Mouse (Mus musculus): ENCODE measurements around the gene Sap18b.
"Not testable (repeated sequence)": the region's sequence is repeated elsewhere in the genome, so short reads cannot be mapped to it uniquely, and the experiment has no call there.

Gene Sap18b

GRCm38 (mm10) chr8:95830144-95830543 is 5.0 kb downstream of the Sap18b start:
- no peak for DNase-seq

DNA sequence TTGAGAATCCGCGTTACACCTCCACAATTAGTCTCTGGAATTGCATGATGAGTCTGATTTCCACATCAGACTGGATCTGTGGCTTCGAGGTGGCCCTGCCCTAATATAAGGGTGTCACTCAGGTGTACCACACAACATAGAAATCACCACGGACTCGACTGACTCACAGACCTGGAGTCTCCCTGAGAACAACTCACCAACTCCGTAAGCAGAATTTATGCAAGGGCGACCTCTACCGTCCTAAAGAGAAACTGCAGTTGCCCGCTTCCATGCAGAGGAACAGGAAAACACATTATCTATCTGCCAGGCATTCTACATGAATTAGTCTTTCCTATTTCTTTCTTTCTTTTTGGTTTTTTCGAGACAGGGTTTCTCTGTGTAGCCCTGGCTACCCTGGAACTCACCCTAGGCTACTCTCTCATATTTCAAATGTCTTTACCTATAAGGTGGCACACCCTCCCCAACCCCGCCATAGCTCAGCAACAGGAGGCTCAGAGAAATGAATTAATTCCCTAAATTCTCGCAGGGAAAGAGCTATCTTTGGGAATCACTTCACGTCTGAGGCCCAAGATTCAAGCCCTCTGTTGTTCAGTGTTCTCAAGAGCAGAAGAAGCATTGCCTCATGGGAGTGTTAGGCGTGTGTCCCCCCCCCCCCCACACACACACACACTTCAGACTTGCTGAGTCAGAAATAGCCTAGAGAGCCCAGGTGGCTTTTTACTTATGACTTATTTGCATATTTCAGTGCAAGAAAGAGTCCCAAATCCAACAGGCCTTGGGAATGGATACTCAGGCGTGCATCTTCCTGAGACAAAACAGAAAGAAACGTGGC is 7.7 kb downstream of the Sap18b start:
- peak; percentile 88 for DNase-seq

- DNase-seq, result peak; percentile 63
Measured at GRCm38 (mm10) chr8:95833435-95833984, 8.4 kb downstream of the Sap18b start.

DNA sequence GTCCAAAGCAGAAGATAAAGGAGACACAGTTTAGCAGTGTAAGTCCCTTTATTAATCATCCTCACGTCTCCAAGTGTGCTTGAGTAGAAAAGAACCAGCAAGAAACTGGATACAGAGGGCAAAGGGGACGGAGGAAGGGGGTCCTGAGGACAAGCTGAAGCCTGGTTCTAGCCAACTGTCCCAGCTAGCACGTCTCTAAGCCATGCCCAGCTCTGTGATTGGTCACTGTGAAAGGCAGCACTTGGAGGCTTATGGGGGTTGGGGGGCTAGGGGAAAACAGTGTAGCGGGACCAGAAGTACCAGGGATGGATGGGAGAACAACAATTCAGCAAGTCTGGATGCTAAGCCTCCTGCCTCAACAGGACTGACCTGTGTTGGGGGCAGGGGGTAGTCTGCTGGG is 10.7 kb downstream of the Sap18b start:
- no peak for DNase-seq

DNA sequence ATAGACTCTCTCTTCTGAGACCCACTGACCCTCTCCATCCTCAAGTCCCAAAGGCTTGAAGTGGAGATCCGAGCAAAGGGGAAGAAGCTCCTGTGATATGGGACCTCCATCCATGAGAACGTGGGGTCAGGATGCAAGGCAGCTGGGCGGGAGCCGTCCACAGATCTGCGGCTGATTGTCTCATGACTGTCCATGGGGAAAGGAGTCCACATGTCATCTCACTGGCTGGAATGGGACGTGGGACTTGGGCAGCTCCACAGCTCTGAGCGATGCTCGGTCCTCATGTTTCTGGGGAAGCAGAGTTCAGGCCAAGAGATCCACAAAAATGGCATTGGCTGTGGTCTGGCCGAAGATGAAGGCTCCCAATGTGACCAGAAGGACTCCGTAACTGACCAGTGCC is 12.1 kb downstream of the Sap18b start:
- DNase-seq, result no peak

- no peak for DNase-seq
Measured at GRCm38 (mm10) chr8:95839289-95839688, 14.1 kb downstream of the Sap18b start.

DNA sequence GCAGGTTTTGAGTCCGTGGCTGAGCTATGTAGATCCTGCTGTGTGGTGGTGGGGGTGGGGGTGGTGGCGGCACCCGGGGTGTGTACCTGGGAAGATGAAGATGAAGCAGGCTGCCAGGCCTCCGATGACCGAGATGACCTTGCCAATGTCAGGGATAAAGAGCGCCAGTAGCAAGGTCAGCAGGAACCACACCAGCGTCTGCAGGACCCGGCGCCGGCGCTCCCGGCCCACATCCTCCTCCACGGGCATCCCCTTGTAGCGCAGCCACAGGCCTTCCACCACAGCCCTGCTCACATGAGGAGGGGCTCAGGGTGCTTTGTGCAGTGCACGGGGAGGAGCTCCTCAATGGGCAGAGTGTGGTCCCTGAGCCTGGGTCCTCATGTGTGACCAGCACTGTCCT is 16.3 kb downstream of the Sap18b start:
- no peak for DNase-seq

GRCm38 (mm10) chr8:95843968-95844367 is 18.8 kb downstream of the Sap18b start:
- DNase-seq, result no peak

DNA sequence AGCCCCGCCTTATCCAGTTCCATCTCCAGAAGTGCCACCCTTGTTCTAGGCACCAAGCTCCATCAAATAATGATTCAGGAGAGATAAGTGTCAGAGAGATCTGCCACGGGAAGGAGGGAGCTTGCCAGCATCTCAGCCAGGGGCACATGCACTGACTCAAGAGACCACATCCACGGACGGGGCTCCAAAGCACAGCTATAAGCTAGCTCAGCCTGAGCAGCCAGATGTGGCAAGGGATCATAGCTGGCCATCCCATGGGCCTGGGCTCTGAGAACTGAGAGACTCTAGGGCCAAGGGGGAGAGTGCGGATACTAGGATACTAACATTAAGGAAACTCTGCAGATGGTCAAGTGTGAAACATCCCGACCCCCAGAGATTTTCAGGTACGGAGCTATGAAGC is 19.9 kb downstream of the Sap18b start:
- no peak for DNase-seq

- DNase-seq, result no peak
Measured at GRCm38 (mm10) chr8:95848061-95848551, 23.0 kb downstream of the Sap18b start.

DNA sequence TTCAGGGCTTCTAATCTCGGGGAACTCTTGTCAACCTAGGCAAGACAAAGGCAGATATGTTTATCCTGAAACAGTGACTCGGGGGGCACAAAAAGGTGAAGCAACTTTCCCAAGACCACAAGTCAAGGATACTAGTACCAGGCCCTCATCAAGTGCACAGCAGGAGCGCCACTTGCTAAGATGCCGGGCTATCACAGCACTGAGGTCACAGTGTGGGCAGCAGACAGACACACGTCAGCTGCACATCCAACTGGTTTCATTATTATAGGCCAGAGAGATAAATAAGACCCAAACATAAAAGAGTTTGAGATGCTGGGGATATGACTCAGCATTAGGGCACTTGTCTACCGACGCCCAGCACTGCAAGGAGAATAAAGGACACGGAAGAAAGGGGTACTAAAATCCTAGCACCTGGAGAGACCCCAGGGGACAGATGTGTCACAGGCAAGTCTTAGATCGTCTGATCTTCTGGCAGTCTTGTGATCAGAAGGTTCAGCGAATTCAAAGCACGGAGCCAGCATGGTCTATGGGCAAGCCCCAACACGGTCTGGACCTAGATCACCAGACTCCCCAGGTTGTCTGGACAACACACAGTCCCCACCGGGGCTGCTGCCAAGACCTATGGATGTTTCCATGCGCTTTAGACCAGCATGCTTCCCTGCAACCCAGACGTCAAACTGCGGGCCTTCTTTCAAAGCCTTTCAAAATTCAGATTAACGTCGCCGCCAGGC is 23.8 kb downstream of the Sap18b start:
- DNase-seq, result no peak

- DNase-seq, result no peak
Measured at GRCm38 (mm10) chr8:95850326-95850725, 25.2 kb downstream of the Sap18b start.

GRCm38 (mm10) chr8:95852290-95852689 is 27.1 kb downstream of the Sap18b start:
- DNase-seq, result no peak

DNA sequence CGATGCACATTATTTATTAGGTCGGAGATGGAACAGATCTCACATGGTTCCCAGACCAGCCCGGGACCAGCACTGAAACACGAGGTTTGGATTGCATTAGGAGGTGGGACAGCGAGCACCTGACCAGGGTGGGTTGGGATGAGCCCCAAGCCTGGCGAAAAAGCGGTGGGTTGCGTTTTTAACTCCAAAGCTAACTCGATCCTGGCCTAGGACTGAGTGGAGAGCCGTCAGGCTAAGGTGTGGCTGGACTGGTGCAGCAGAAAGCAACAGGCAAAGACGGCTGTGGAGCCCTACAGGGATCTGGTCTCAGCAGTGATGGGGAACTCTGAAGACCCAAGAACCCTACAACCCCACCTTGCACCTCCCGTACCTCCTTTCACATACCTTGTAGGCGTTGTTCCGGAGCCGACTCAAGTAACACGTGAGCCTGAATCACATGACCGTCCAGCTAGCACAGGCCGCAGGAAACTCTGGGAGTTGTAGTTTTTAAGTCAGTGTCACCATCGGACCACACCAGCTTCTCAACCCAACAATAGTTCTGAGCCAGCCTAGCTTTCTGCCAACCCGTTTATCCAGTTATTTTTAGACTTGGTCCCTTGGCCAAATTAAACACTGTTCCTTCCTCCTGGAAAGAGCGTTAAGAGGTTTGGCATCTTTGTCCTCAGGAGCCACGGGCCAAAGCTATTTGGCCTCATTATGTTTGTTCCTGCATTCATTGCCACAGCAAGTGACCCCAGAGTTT is 28.1 kb downstream of the Sap18b start, which contains the start of gene Slc38a7:
Gene Slc38a7, minus strand, starts transcription at position 438 of the 742 bp plus-strand sequence.
- DNase-seq, result peak; percentile 91

GRCm38 (mm10) chr8:95854174-95854573 is 29.0 kb downstream of the Sap18b start:
- DNase-seq, result no peak

DNA sequence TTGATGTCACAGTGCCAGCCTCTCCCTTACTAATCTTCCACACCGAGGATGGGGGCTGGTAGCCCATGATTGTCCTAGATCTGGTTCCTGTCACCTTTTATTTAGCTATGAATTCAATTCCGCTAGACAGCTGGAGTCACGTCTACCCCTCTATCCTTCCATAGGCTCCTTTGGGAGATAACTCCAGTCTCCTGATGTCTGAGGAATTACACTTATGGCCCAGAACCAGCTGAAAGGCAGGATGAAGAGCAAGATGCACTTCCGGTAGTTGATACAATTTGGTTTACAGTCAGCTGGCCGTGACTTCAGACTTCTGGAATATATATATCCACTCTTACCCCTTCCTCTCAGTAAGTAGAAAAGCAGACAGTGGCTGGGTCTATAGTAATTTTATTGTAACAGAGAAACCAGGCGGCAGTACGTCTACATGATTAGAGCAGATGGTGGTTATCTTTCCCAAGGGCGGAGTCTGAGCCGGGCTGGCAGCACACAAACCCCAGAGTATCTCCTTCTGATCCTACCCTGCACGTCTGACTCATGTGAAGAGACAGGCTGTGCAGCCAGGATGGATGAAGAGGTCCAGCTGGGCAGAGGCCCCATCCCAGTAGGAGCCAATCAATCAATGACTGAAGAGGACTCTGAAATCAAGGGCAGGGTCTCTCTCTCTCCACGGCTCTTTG is 38.8 kb downstream of the Sap18b start:
- not testable (repeated sequence) for DNase-seq

DNA sequence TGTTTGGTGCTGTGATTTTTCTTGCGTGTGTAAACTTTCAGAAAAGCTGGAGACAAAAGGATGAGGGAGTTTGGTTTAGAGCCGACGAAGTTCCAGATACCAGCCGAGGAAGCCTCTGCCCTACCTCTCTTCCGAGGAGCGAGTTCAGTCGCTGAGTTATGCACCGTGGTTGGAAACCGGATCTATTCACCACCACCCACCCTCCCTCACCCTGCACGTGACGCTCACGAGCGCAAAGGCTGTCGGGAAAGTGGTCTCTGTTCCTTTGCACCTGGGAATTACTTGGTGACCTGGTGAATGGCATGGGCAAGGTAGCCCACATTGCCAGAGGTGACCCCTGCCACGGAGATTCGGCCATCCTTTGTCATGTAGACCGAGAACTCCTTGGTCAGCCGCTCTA is 39.7 kb downstream of the Sap18b start:
- DNase-seq, result not testable (repeated sequence)

DNA sequence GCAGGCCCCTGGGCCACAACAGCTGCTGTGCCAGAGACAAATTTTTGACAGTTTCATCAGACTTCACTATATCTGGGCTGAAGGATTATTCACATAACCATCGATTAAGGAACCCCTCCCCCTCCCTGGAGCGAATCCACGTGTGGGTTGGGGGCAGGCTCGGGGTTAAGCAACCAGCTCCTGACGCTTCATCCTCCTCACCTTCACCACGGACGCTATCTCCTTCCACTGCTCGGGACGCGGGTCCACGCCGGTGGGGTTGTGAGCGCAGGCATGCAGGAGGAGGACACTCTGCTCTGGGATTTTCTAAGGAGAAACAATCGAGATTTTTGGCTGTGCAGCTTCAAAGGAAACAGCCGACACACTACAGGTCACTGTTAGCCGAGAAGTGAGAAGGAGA is 46.5 kb downstream of the Sap18b start:
- DNase-seq, result no peak

- DNase-seq, result no peak
Measured at GRCm38 (mm10) chr8:95875270-95875669, 50.1 kb downstream of the Sap18b start.
